Mouse (Mus musculus) spleen, embryonic (tissue): ENCODE data around the gene Lrrc18.

ENCODE experiments used
- CTCF ChIA-PET: fragments of 350-600 bp; sonication (Branson Sonifier 250); formaldehyde crosslinking; loops from one replicate; lab custom pipeline; 2022; lab: Charles Lee

Lrrc18 gene

GRCm38 (mm10) chr14:32991082-32991481 is at the start of gene Lrrc18:
Gene Lrrc18, plus strand, starts transcription at chr14:32991382.
- CTCF ChIA-PET, result no interaction called here

- CTCF ChIA-PET, result no interaction called here
Observed at GRCm38 (mm10) chr14:32947512-32947911, 43.7 kb upstream of the Lrrc18 start.

GRCm38 (mm10) chr14:32950312-32951301 is 40.6 kb upstream of the Lrrc18 start:
- CTCF ChIA-PET, result interaction anchor here (0.5 kb wide), 1 partner anchor 158 kb away, joined by 3 read pairs; no protein-coding TSS in a partner anchor

GRCm38 (mm10) chr14:32956486-32956885 is 34.7 kb upstream of the Lrrc18 start:
- CTCF ChIA-PET, result no interaction called here

GRCm38 (mm10) chr14:32958671-32959070 is 32.5 kb upstream of the Lrrc18 start:
- CTCF ChIA-PET, result no interaction called here

GRCm38 (mm10) chr14:32960481-32960880 is 30.7 kb upstream of the Lrrc18 start:
- CTCF ChIA-PET, result no interaction called here

- CTCF ChIA-PET, result no interaction called here
Observed at GRCm38 (mm10) chr14:32964742-32965141, 26.4 kb upstream of the Lrrc18 start.

- CTCF ChIA-PET, result no interaction called here
Observed at GRCm38 (mm10) chr14:32970700-32971099, 20.5 kb upstream of the Lrrc18 start.

GRCm38 (mm10) chr14:32984176-32984738 is 6.9 kb upstream of the Lrrc18 start:
- CTCF ChIA-PET, result no interaction called here

- CTCF ChIA-PET, result no interaction called here
Observed at GRCm38 (mm10) chr14:32986659-32987058, 4.5 kb upstream of the Lrrc18 start.

GRCm38 (mm10) chr14:32994954-32995636 is 3.9 kb downstream of the Lrrc18 start:
- CTCF ChIA-PET, result no interaction called here

GRCm38 (mm10) chr14:32999511-32999910 is 8.3 kb downstream of the Lrrc18 start:
- CTCF ChIA-PET, result no interaction called here

GRCm38 (mm10) chr14:33000112-33000979 is 9.2 kb downstream of the Lrrc18 start:
- CTCF ChIA-PET, result interaction anchor here (0.8 kb wide), 1 partner anchor 119 kb away, joined by 6 read pairs; no protein-coding TSS in a partner anchor

- CTCF ChIA-PET, result no interaction called here
Observed at GRCm38 (mm10) chr14:33005114-33005513, 13.9 kb downstream of the Lrrc18 start.

- CTCF ChIA-PET, result no interaction called here
Observed at GRCm38 (mm10) chr14:33007638-33008037, 16.5 kb downstream of the Lrrc18 start.

GRCm38 (mm10) chr14:33019050-33019449 is 27.9 kb downstream of the Lrrc18 start:
- CTCF ChIA-PET, result no interaction called here

- CTCF ChIA-PET, result no interaction called here
Observed at GRCm38 (mm10) chr14:33019606-33020005, 28.4 kb downstream of the Lrrc18 start.

- CTCF ChIA-PET, result no interaction called here
Observed at GRCm38 (mm10) chr14:33030849-33031248, 39.7 kb downstream of the Lrrc18 start.

- CTCF ChIA-PET, result no interaction called here
Observed at GRCm38 (mm10) chr14:33033424-33033823, 42.2 kb downstream of the Lrrc18 start.

GRCm38 (mm10) chr14:33035386-33035785 is 44.2 kb downstream of the Lrrc18 start:
- CTCF ChIA-PET, result no interaction called here

GRCm38 (mm10) chr14:33036811-33037210 is 45.6 kb downstream of the Lrrc18 start:
- CTCF ChIA-PET, result interaction anchor here (0.6 kb wide), 1 partner anchor 155 kb away, joined by 8 read pairs; no protein-coding TSS in a partner anchor
